Mouse (Mus musculus) 3134 (cell line): ENCODE data around the gene Cd40lg.

ENCODE experiments used
- DNase-seq: peaks from one replicate; pipeline ENCODE4 v3.0.0-alpha.2; 2011; ENCODE audit warnings: low spot score; ENCODE audit not compliant: insufficient read length; ENCODE audit errors: extremely low read depth

The Cd40lg gene

GRCm38 (mm10) chrX:57211876-57212275 is at the start of gene Cd40lg:
TSS of gene Cd40lg (plus strand) at chrX:57212143.
- DNase-seq: no peak

- no peak for DNase-seq
Observed at GRCm38 (mm10) chrX:57166549-57166948, 45.4 kb upstream of the Cd40lg start.

- no peak for DNase-seq
Observed at GRCm38 (mm10) chrX:57171269-57171668, 40.7 kb upstream of the Cd40lg start.

- no peak for DNase-seq
Observed at GRCm38 (mm10) chrX:57177225-57177779, 34.6 kb upstream of the Cd40lg start.

- no peak for DNase-seq
Observed at GRCm38 (mm10) chrX:57182470-57182869, 29.5 kb upstream of the Cd40lg start.

GRCm38 (mm10) chrX:57183359-57183758 is 28.6 kb upstream of the Cd40lg start:
- DNase-seq: no peak

GRCm38 (mm10) chrX:57187301-57187700 is 24.6 kb upstream of the Cd40lg start:
- no peak for DNase-seq

GRCm38 (mm10) chrX:57189335-57189734 is 22.6 kb upstream of the Cd40lg start:
- no peak for DNase-seq

GRCm38 (mm10) chrX:57196319-57196718 is 15.6 kb upstream of the Cd40lg start:
- DNase-seq: no peak

- DNase-seq: no peak
Observed at GRCm38 (mm10) chrX:57198036-57198435, 13.9 kb upstream of the Cd40lg start.

- no peak for DNase-seq
Observed at GRCm38 (mm10) chrX:57200397-57200796, 11.5 kb upstream of the Cd40lg start.

- no peak for DNase-seq
Observed at GRCm38 (mm10) chrX:57210591-57210990, 1.4 kb upstream of the Cd40lg start.

- no peak for DNase-seq
Observed at GRCm38 (mm10) chrX:57212862-57213261, 919 bp downstream of the Cd40lg start.

GRCm38 (mm10) chrX:57215495-57215894 is 3.6 kb downstream of the Cd40lg start:
- DNase-seq: no peak

GRCm38 (mm10) chrX:57216271-57216670 is 4.3 kb downstream of the Cd40lg start:
- DNase-seq: no peak

GRCm38 (mm10) chrX:57219563-57219962 is 7.6 kb downstream of the Cd40lg start:
- DNase-seq: no peak

GRCm38 (mm10) chrX:57221881-57222280 is 9.9 kb downstream of the Cd40lg start:
- no peak for DNase-seq

- no peak for DNase-seq
Observed at GRCm38 (mm10) chrX:57223301-57223700, 11.4 kb downstream of the Cd40lg start.

GRCm38 (mm10) chrX:57228178-57228577 is 16.2 kb downstream of the Cd40lg start:
- DNase-seq: no peak

- DNase-seq: no peak
Observed at GRCm38 (mm10) chrX:57233596-57233995, 21.7 kb downstream of the Cd40lg start.

- no peak for DNase-seq
Observed at GRCm38 (mm10) chrX:57235982-57236381, 24.0 kb downstream of the Cd40lg start.

GRCm38 (mm10) chrX:57238572-57238971 is 26.6 kb downstream of the Cd40lg start:
- no peak for DNase-seq
